Mouse (Mus musculus): ENCODE data around the gene Mansc4. TPM values are rescaled to one million over a fixed set of nuclear protein-coding genes. Genes with fewer than 3 reads are reported as not detected.

Mansc4 gene
- 0.63 TPM for polyA plus RNA-seq (2021)

GRCm38 (mm10) chr6:147086594-147087225 is at the start of gene Mansc4:
TSS of gene Mansc4 (minus strand) at chr6:147087032.
- ChIA-PET CTCF (interaction anchor here (0.8 kb wide), 1 partner anchor 154 kb away, joined by 3 read pairs; no protein-coding TSS in a partner anchor), POLR2A (interaction anchor here (0.6 kb wide), 1 partner anchor 1747 kb away, joined by 3 read pairs; no protein-coding TSS in a partner anchor)
- in situ Hi-C loops (cut with MboI; ENCODE audit: low pct_unique_long_range_greater_than_20kb) = no loop called here
- DNase-seq (ENCODE audit: low read depth, low spot score) (no peak), ATAC-seq (no peak)
- no peaks in the 10 kb centered on the region for H3K27me3 ChIP-seq
- no peak for TF ChIP-seq CTCF (IDR thresholded peaks at IDR 0.05)

- ChIA-PET CTCF (no interaction called here), POLR2A (no interaction called here)
- H3K27me3 ChIP-seq = no peaks in the 10 kb centered on the region
- in situ Hi-C loops (cut with MboI; ENCODE audit: low pct_unique_long_range_greater_than_20kb) = no loop called here
- no peak for TF ChIP-seq CTCF (IDR thresholded peaks at IDR 0.05)
- no peak for ATAC-seq
- no peak for DNase-seq (ENCODE audit: low read depth, low spot score)
Observed at GRCm38 (mm10) chr6:147127239-147127638, 40.4 kb upstream of the Mansc4 start.

GRCm38 (mm10) chr6:147121320-147121719 is 34.5 kb upstream of the Mansc4 start:
- no peak for TF ChIP-seq CTCF (IDR thresholded peaks at IDR 0.05)
- H3K27me3 ChIP-seq = no peaks in the 10 kb centered on the region
- in situ Hi-C loops (cut with MboI; ENCODE audit: low pct_unique_long_range_greater_than_20kb) = no loop called here
- ATAC-seq (no peak), DNase-seq (ENCODE audit: low read depth, low spot score) (no peak)
- POLR2A ChIA-PET = no interaction called here
- CTCF ChIA-PET = no interaction called here

- no peak for TF ChIP-seq CTCF (IDR thresholded peaks at IDR 0.05)
- POLR2A ChIA-PET = no interaction called here
- in situ Hi-C loops (cut with MboI; ENCODE audit: low pct_unique_long_range_greater_than_20kb) = loop anchor here (10.0 kb wide), 1 partner anchor 117 kb away; no protein-coding TSS in a partner anchor
- CTCF ChIA-PET = no interaction called here
- ATAC-seq (no peak), DNase-seq (ENCODE audit: low read depth, low spot score) (no peak)
- H3K27me3 ChIP-seq = no peaks in the 10 kb centered on the region
Observed at GRCm38 (mm10) chr6:147118190-147118589, 31.4 kb upstream of the Mansc4 start.

GRCm38 (mm10) chr6:147117764-147118163 is 30.9 kb upstream of the Mansc4 start:
- H3K27me3 ChIP-seq = no peaks in the 10 kb centered on the region
- DNase-seq (ENCODE audit: low read depth, low spot score) = peak; percentile 79
- POLR2A ChIA-PET = no interaction called here
- no peak for TF ChIP-seq CTCF (IDR thresholded peaks at IDR 0.05)
- ATAC-seq = peak; percentile 91
- CTCF ChIA-PET = interaction anchor here (1.0 to 1.2 kb wide), 2 partner anchors 8 to 119 kb away, joined by 3 read pairs; no protein-coding TSS in a partner anchor
- in situ Hi-C loops (cut with MboI; ENCODE audit: low pct_unique_long_range_greater_than_20kb) = loop anchor here (10.0 kb wide), 1 partner anchor 117 kb away; no protein-coding TSS in a partner anchor

- DNase-seq (ENCODE audit: low read depth, low spot score) (no peak), ATAC-seq (peak; percentile 68)
- TF ChIP-seq CTCF (IDR thresholded peaks at IDR 0.05) = peak; percentile 74
- CTCF ChIA-PET = interaction anchor here (0.8 to 1.7 kb wide), 6 partner anchors 12 to 318 kb away, joined by 3 to 4 read pairs (median 3); no protein-coding TSS in a partner anchor
- H3K27me3 ChIP-seq = no peaks in the 10 kb centered on the region
- in situ Hi-C loops (cut with MboI; ENCODE audit: low pct_unique_long_range_greater_than_20kb) = loop anchor here (10.0 kb wide), 1 partner anchor 118 kb away; no protein-coding TSS in a partner anchor
- POLR2A ChIA-PET = no interaction called here
Observed at GRCm38 (mm10) chr6:147116579-147116978, 29.7 kb upstream of the Mansc4 start.

GRCm38 (mm10) chr6:147109283-147109682 is 22.5 kb upstream of the Mansc4 start:
- TF ChIP-seq CTCF (IDR thresholded peaks at IDR 0.05) = no peak
- POLR2A ChIA-PET = no interaction called here
- no peaks in the 10 kb centered on the region for H3K27me3 ChIP-seq
- in situ Hi-C loops (cut with MboI; ENCODE audit: low pct_unique_long_range_greater_than_20kb) = no loop called here
- ATAC-seq = no peak
- CTCF ChIA-PET = interaction anchor here (1.0 to 2.1 kb wide), 2 partner anchors 8 to 14 kb away, joined by 3 to 6 read pairs; no protein-coding TSS in a partner anchor
- no peak for DNase-seq (ENCODE audit: low read depth, low spot score)

- ChIA-PET CTCF (no interaction called here), POLR2A (no interaction called here)
- in situ Hi-C loops (cut with MboI; ENCODE audit: low pct_unique_long_range_greater_than_20kb) = no loop called here
- no peak for DNase-seq (ENCODE audit: low read depth, low spot score)
- no peak for ATAC-seq
- TF ChIP-seq CTCF (IDR thresholded peaks at IDR 0.05) = no peak
- no peaks in the 10 kb centered on the region for H3K27me3 ChIP-seq
Observed at GRCm38 (mm10) chr6:147106716-147107115, 19.9 kb upstream of the Mansc4 start.

- POLR2A ChIA-PET = interaction anchor here (1.1 kb wide), 1 partner anchor 100 kb away, joined by 4 read pairs; no protein-coding TSS in a partner anchor
- no peak for TF ChIP-seq CTCF (IDR thresholded peaks at IDR 0.05)
- H3K27me3 ChIP-seq = no peaks in the 10 kb centered on the region
- no peak for ATAC-seq
- CTCF ChIA-PET = no interaction called here
- no peak for DNase-seq (ENCODE audit: low read depth, low spot score)
- in situ Hi-C loops (cut with MboI; ENCODE audit: low pct_unique_long_range_greater_than_20kb) = no loop called here
Observed at GRCm38 (mm10) chr6:147105529-147105928, 18.7 kb upstream of the Mansc4 start.

GRCm38 (mm10) chr6:147102293-147102692 is 15.5 kb upstream of the Mansc4 start:
- ChIA-PET CTCF (no interaction called here), POLR2A (no interaction called here)
- in situ Hi-C loops (cut with MboI; ENCODE audit: low pct_unique_long_range_greater_than_20kb) = no loop called here
- DNase-seq (ENCODE audit: low read depth, low spot score) = no peak
- no peak for TF ChIP-seq CTCF (IDR thresholded peaks at IDR 0.05)
- H3K27me3 ChIP-seq = no peaks in the 10 kb centered on the region
- no peak for ATAC-seq

GRCm38 (mm10) chr6:147099458-147100277 is 12.8 kb upstream of the Mansc4 start:
- no peak for DNase-seq (ENCODE audit: low read depth, low spot score)
- POLR2A ChIA-PET = interaction anchor here (0.5 to 1.3 kb wide), 2 partner anchors 9 to 118 kb away, joined by 3 read pairs; no protein-coding TSS in a partner anchor
- in situ Hi-C loops (cut with MboI; ENCODE audit: low pct_unique_long_range_greater_than_20kb) = loop anchor here (10.0 kb wide), 1 partner anchor 375 kb away; the partner anchor contains the start of gene Ccdc91
- CTCF ChIA-PET = no interaction called here
- no peaks in the 10 kb centered on the region for H3K27me3 ChIP-seq
- ATAC-seq = no peak
- TF ChIP-seq CTCF (IDR thresholded peaks at IDR 0.05) = no peak
